Mouse (Mus musculus) embryonic facial prominence, embryonic 12.5 days (tissue): ENCODE measurements around the gene Zfp3. TPM values are rescaled to one million over a fixed set of nuclear protein-coding genes. Genes with fewer than 3 reads are reported as not detected.
A peak's percentile ranks its signal among the peaks of the same experiment; 100 is the strongest.
"Not testable (repeated sequence)": the region's sequence is repeated elsewhere in the genome, so short reads cannot be mapped to it uniquely, and the experiment has no call there.

Experiments
- ATAC-seq: fragments of 200-750 bp; cut with Nextera tagmentation; 2 replicates; pipeline ENCODE4 v1.8.0; 2017; ENCODE audit not compliant: insufficient number of reproducible peaks, insufficient read depth, low FRiP score, low TSS enrichment
- H3K27ac ChIP-seq: fragments of 300-500 bp; sonication (generic); 2 replicates; pipeline ENCODE4 v1.5.1; 2016; ENCODE audit warnings: mild to moderate bottlenecking
- H3K27me3 ChIP-seq: fragments of 300-500 bp; sonication (generic); 2 replicates; pipeline ENCODE4 v1.6.1; 2016; ENCODE audit warnings: mild to moderate bottlenecking, moderate library complexity
- H3K36me3 ChIP-seq: fragments of 300-500 bp; sonication (generic); 2 replicates; pipeline ENCODE4 v1.6.1; 2016; ENCODE audit warnings: mild to moderate bottlenecking
- H3K4me1 ChIP-seq: fragments of 300-500 bp; sonication (generic); 2 replicates; pipeline ENCODE4 v1.6.1; 2016
- H3K4me2 ChIP-seq: fragments of 300-500 bp; sonication (generic); replicated peaks from 2 replicates; pipeline ENCODE4 v1.6.1; 2016; ENCODE audit warnings: mild to moderate bottlenecking, moderate library complexity
- H3K4me3 ChIP-seq: fragments of 300-500 bp; sonication (generic); 2 replicates; pipeline ENCODE4 v1.5.1; 2016; ENCODE audit warnings: mild to moderate bottlenecking
- H3K9ac ChIP-seq: fragments of 300-500 bp; sonication (generic); 2 replicates; pipeline ENCODE4 v1.6.1; 2016; ENCODE audit warnings: mild to moderate bottlenecking, moderate library complexity
- H3K9me3 ChIP-seq: fragments of 300-500 bp; sonication (generic); 2 replicates; pipeline ENCODE4 v1.6.1; 2016; ENCODE audit warnings: mild to moderate bottlenecking, moderate library complexity
- WGBS: fragments of 180-500 bp; shearing (Covaris S2); methylation state at CpG from one replicate; pipeline ENCODE4 v1.1.7; 2016; 5-methylcytosine and 5-hydroxymethylcytosine counted together
- polyA plus RNA-seq: library from polyadenylated mRNA; unstranded; fragments of >200 nt; fragmentation: Nextera tagmentation; extraction: Ambion mirVana; gene quantifications from 2 replicates; pipeline ENCODE4 v1.2.1, GENCODE M21; 2016

Gene Zfp3
- polyA plus RNA-seq, 1 experiment from 2014 or later: 7.5 TPM

DNA sequence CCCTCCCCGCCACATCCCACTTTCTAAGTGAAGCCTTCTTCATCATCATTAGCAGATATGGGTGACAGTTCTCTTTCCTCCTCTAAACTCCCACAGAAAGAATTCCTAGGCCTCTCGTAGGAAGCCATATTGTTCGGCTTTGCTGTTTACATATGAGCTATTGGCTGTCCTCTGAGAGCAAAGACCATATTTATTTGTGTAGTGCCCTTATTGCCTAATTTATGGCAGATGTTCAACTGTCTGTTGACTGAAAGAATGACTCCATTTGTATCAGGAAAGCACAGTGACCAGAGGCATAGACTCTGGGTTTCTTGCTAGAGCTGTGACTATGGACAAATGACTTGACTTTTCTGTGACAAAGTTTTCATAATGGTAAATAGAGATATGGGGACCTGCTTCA lies 22.4 kb upstream of the Zfp3 start:
- H3K9me3 ChIP-seq: no peaks in the 10 kb centered on the region

DNA sequence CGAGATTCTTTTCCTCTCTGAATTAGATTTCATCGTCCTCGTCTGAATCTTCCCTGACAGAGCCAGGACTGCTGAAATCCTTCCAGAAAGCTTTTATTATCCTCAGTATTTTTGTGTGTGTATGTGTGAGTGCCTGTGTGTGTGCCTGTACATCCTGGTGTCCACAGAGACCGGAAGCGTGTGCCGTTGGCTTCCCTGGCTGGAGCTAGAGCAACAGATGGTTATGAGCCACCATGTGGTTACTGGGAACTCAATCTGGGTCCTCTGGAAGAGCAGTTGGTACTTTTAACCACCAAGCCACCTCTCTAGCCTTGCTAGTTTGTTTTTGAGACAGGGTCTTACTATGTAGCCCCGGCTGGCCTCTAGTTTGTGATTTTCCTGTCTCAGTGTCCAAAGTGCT lies 21.9 kb upstream of the Zfp3 start:
- no peaks in the 10 kb centered on the region for H3K27me3 ChIP-seq
- WGBS: 82% methylated on average over 7 of the region's 7 CpGs
- H3K36me3 ChIP-seq: no peaks in the 10 kb centered on the region
- ATAC-seq: no peak
- no peak overlapping the region for H3K27ac ChIP-seq
- H3K9me3 ChIP-seq: no peaks in the 10 kb centered on the region
- H3K4me2 ChIP-seq: no peak overlapping the region
- H3K9ac ChIP-seq: no peak overlapping the region
- H3K4me3 ChIP-seq: no peak overlapping the region
- no peaks in the 10 kb centered on the region for H3K4me1 ChIP-seq

More for the DNA sequence above, 22.4 kb upstream of the Zfp3 start:
- Histone ChIP-seq H3K4me2 (no peak overlapping the region), H3K27me3 (no peaks in the 10 kb centered on the region), H3K4me1 (no peaks in the 10 kb centered on the region), H3K36me3 (no peaks in the 10 kb centered on the region), H3K9ac (no peak overlapping the region), H3K27ac (no peak overlapping the region), H3K4me3 (no peak overlapping the region)
- 91% methylated on average over 3 of the region's 3 CpGs for WGBS
- ATAC-seq: no peak

DNA sequence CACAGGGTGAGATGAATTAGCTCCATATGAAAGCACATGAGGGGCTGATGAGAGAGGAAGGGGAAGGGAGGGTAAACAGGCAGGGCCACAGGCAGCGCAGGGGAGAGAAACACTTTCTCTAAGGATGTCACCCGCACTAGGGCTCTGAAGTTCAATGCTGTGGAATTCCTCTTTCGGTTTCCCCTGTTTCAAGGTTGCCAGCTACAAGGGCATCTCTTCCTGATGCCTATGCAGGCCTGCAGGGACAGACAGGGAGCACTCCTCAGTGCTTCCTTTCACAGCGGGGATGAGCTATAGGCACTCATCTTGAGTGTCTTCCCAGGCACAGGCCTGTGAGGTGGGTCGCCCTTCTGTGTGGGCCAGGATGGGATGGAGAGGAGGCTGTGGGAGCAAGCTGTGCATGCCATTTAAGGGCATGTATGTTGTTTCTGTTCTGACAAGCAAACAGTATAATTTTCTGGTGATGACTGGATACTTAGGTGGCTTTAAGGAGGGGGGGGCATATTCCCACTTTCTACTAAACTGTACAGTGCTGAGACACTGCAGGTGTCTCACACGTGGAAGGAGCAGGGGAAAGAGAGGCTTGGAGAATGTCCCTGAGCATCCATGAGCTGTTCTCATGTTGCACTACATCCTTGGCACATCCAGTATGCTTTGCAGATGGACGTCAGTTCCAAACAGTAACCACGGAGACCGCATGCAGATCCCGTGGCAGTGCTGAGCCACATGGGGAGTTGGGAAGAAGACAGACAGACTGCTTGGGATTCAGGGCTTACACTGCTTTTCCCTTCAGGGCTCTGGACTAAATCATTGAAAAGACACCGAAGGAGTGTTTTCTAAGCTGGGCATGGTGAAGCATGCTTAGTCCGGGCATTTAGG lies 21.2 kb upstream of the Zfp3 start:
- Histone ChIP-seq H3K36me3 (no peaks in the 10 kb centered on the region), H3K27me3 (no peaks in the 10 kb centered on the region), H3K27ac (no peak overlapping the region), H3K9me3 (no peaks in the 10 kb centered on the region), H3K9ac (no peak overlapping the region), H3K4me1 (no peaks in the 10 kb centered on the region), H3K4me3 (no peak overlapping the region), H3K4me2 (no peak overlapping the region)
- ATAC-seq: no peak
- 76% methylated on average over 12 of the region's 12 CpGs for WGBS

DNA sequence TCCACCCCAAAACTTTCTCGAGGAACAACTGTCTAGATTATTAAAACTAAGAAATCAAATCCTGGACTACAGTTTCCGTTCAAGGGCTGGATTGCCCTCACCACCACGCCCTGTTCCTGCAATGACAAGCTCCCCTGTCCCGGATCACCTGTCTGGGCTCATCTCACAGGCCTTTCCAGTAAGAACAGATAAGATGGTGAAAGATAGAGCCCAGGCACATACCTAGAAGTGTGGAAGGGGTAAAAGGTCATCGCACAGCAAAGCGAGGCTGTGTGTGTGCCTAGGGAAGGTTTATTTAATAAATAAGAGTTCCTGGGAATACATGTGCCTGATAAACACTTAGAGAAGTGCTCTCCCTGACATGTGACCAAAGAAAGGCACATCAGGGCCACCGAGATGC lies 18.4 kb upstream of the Zfp3 start:
- H3K27me3 ChIP-seq: no peaks in the 10 kb centered on the region

DNA sequence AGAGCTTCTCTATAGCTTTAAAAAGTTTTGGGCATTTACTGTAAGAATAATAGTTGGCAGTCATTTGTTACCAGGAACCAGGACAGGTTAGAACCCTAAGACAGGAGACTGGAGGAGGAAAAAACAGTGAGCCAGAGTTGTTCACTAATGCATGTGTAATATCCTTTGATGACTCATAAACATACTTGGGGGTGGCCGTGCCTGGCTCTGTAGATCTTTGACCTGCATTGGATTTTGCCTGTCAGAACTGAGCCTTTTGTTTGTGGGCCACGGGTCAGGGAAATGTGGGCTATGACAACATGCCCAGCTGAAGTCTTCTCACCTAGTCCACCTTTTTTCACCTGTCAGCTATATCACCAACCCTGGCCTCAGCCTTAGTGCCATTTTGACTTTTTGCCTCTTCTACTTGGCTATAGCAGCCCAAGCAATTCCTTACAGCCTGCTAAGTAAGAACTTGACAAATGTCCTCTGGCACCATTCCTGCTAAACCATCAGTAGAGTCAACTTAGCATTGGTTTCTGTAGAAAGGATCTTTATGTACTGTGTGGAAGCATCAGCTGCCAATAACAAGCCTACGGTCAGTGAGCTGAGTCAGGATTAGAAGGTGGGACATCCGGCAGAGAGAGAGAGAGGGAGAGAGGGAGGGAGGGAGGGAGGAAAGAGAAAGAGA lies 16.0 kb upstream of the Zfp3 start:
- H3K9ac ChIP-seq: no peak overlapping the region
- no peaks in the 10 kb centered on the region for H3K27me3 ChIP-seq

More for the DNA sequence above, 18.4 kb upstream of the Zfp3 start:
- no peak overlapping the region for H3K4me3 ChIP-seq
- no peaks in the 10 kb centered on the region for H3K36me3 ChIP-seq
- H3K9me3 ChIP-seq: no peaks in the 10 kb centered on the region
- H3K4me2 ChIP-seq: no peak overlapping the region
- WGBS: 83% methylated on average over 7 of the region's 7 CpGs
- no peak overlapping the region for H3K9ac ChIP-seq
- ATAC-seq: no peak
- H3K27ac ChIP-seq: no peak overlapping the region
- no peaks in the 10 kb centered on the region for H3K4me1 ChIP-seq

DNA sequence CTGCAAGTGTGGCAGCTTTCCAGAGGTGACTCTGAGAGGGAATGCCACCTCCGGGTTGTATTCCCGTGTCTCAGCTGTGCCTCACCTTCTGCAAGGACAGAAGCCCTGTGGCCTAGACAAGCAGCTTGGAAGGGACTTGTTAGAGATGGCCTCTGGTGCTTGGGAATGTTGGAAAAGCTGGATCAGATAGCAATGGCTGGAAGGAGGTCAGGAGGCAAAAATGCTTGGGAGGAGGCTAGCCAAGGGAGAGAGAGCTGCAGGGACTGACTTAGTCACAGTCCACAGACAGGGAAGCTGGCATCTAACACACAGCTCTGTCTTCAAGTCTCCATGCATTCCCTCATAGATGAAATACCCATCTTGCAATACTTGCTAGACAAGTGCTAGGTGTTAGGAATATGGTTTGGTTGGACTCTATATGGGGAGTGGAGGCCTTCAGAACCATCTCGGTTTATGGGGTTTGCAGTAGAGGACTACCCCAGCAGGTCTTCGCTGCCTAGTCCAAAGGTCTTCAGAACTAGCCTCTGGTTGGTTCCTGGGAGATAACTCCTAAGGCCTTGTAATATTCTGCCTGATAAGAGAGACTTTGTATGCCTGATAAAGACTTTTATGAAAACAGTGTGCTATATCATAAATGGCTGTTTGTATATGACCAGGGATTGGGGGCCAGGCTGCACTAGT lies 11.5 kb upstream of the Zfp3 start:
- no peak for ATAC-seq
- Histone ChIP-seq H3K27ac (no peak overlapping the region), H3K36me3 (no peaks in the 10 kb centered on the region), H3K27me3 (no peaks in the 10 kb centered on the region), H3K4me3 (no peak overlapping the region), H3K4me2 (no peak overlapping the region), H3K9me3 (no peaks in the 10 kb centered on the region), H3K4me1 (no peaks in the 10 kb centered on the region), H3K9ac (no peak overlapping the region)
- 82% methylated on average over 4 of the region's 4 CpGs for WGBS

More for the DNA sequence above, 16.0 kb upstream of the Zfp3 start:
- no peak for ATAC-seq
- H3K4me3 ChIP-seq: no peak overlapping the region
- H3K9me3 ChIP-seq: no peaks in the 10 kb centered on the region
- H3K36me3 ChIP-seq: no peaks in the 10 kb centered on the region
- 87% methylated on average over 4 of the region's 4 CpGs for WGBS
- H3K4me2 ChIP-seq: no peak overlapping the region
- no peaks in the 10 kb centered on the region for H3K4me1 ChIP-seq
- no peak overlapping the region for H3K27ac ChIP-seq

DNA sequence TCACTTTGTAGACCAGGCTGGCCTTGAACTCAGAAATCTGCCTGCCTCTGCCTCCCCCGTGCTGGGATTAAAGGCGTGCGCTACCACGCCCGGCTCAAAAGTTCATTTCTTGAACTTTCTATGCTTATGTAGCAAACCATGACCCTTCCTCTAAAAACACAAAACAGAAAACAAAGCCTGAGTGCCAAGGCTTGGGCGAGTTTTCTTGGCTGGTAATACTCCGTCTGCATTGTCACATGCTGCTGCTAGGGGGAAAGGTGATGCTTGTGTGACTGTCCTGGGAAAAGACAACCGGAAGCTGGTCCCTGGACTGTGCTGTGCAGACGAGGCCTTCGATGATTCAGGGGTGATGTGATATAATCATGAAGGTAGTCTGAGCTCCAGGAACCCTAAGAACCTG lies 10.9 kb upstream of the Zfp3 start:
- Histone ChIP-seq H3K27ac (no peak overlapping the region), H3K9me3 (no peaks in the 10 kb centered on the region), H3K4me2 (no peak overlapping the region), H3K4me1 (no peaks in the 10 kb centered on the region), H3K27me3 (no peaks in the 10 kb centered on the region), H3K9ac (no peak overlapping the region), H3K4me3 (no peak overlapping the region), H3K36me3 (no peaks in the 10 kb centered on the region)
- WGBS: 89% methylated on average over 10 of the region's 10 CpGs
- ATAC-seq: no peak

DNA sequence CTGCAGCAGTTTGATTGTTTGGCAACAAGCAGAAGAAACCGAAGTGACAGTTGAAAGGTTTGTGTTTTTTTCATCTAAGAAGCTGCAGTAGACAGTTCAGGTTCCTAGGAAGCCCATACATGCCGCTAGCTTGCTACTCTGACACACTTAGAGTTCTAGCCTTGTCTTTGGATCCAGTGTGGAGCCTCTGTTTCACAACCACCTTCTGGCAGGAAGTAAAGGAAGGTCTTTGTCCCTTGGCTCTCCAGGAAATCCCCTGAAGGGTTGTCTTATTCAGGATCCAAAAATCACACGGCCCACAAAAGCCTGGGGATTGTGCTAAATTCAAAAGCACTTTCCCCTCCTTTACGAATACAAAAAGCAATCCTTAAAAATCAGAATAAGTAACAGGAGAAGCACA lies 9.5 kb upstream of the Zfp3 start:
- no peak overlapping the region for H3K27ac ChIP-seq
- no peak overlapping the region for H3K9ac ChIP-seq
- no peaks in the 10 kb centered on the region for H3K9me3 ChIP-seq
- 43% methylated on average over 4 of the region's 4 CpGs for WGBS
- no peaks in the 10 kb centered on the region for H3K4me1 ChIP-seq
- no peak for ATAC-seq
- no peak overlapping the region for H3K4me3 ChIP-seq
- H3K4me2 ChIP-seq: no peak overlapping the region
- no peaks in the 10 kb centered on the region for H3K27me3 ChIP-seq
- H3K36me3 ChIP-seq: no peaks in the 10 kb centered on the region

DNA sequence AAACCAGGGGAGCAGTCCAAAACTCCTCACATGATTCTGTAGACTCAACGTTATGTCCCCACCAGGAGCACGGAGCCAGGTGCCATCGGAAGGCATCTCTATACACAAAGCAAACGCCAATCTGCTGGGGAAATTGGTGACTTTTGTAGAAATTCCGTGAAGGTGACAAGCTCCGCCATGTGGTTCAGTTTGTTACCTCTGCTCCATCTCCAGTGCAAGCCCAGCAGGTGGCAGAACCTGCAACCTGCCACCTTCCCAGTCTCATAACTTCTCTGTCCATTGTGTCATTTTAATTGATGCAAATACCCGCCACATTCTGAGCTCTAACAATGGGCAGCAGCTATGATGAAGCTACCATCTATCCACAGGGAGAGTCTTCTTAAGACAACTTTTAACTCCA lies 9.1 kb upstream of the Zfp3 start:
- Histone ChIP-seq H3K4me2 (no peak overlapping the region), H3K4me3 (no peak overlapping the region), H3K4me1 (no peaks in the 10 kb centered on the region), H3K27me3 (no peaks in the 10 kb centered on the region), H3K36me3 (no peaks in the 10 kb centered on the region), H3K27ac (no peak overlapping the region), H3K9me3 (no peaks in the 10 kb centered on the region), H3K9ac (no peak overlapping the region)
- 59% methylated on average over 7 of the region's 7 CpGs for WGBS
- no peak for ATAC-seq

DNA sequence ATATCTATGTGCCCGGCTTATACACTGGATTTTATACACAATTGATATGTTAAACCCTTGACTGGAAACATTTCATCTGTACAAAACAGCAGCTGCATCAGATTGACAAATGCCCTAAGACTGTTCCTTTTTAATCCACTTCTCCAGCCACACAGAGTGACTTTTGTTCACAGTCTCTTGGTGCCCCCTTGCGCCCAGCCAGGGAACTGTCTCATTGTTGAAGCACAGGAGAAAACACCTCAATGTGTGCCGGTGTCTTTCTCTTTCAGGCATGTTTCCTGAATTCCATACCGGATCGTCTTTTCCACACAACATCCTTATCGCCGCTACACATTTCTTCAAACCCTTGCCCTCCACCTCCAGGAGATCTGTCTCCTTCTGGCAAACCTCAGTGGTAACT lies 8.4 kb upstream of the Zfp3 start:
- H3K9ac ChIP-seq: no peak overlapping the region
- ATAC-seq: no peak
- no peak overlapping the region for H3K4me3 ChIP-seq
- H3K27ac ChIP-seq: no peak overlapping the region
- WGBS: 7% methylated on average over 7 of the region's 7 CpGs
- no peaks in the 10 kb centered on the region for H3K9me3 ChIP-seq
- no peaks in the 10 kb centered on the region for H3K27me3 ChIP-seq
- H3K4me1 ChIP-seq: no peaks in the 10 kb centered on the region
- H3K4me2 ChIP-seq: 0 out of 2 replicates have a peak overlapping the region, but pooled peaks have one; percentile 3
- H3K36me3 ChIP-seq: no peaks in the 10 kb centered on the region

DNA sequence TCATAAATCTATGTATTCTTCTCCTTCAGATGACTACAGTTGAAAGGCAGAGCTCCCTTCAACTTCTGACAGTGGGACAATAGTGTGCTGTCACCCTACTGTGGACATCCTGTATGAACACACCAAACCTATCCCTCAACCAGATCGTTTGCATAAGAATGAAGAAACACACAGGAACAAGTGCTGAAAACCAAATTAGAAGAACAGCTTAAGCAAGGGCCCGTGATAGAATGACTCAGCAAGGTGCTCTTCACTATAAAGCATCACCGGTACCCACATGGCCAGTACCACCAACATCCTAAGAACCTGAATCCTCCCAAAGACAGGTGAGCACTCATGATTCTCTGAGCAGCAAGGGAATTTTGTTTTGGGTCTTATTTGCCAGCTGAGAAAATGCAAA lies 3.6 kb upstream of the Zfp3 start:
- H3K4me1 ChIP-seq, H3K27me3 ChIP-seq, H3K4me2 ChIP-seq, H3K9me3 ChIP-seq, H3K4me3 ChIP-seq, H3K9ac ChIP-seq, H3K36me3 ChIP-seq, ATAC-seq, H3K27ac ChIP-seq: not testable (repeated sequence)
- 68% methylated on average over 3 of the region's 3 CpGs for WGBS

DNA sequence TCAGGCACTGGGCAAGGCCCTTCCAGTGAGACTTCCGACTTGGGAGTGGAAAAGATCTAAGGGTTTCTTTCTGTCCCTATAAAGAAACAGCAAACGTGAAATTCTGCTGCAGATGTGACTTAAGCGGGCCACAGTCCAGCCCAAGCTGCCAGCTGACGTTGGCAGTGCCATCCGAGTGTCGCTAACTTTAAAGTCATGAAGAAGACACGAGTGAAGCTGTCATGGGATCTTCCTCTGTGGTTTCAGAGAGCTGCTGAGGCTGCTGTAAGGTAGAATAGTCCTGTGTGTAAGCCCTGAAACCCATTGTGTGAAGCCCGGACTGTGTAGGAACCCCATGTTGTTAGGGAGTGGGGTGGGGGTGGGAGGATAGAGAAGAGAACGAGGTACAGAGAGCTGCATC lies 1.4 kb upstream of the Zfp3 start:
- Histone ChIP-seq H3K36me3 (no peaks in the 10 kb centered on the region), H3K9ac (no peak overlapping the region), H3K27ac (no peak overlapping the region), H3K4me2 (no peak overlapping the region), H3K4me1 (no peaks in the 10 kb centered on the region), H3K27me3 (no peaks in the 10 kb centered on the region), H3K9me3 (no peaks in the 10 kb centered on the region), H3K4me3 (no peak overlapping the region)
- WGBS: 82% methylated on average over 9 of the region's 9 CpGs
- ATAC-seq: no peak
